8 mouse cellular contexts compared by ENCODE assay signal in genomic region chr16:30973416-30973815, GRCm38 (mm10).
DNase-seq lines count a peak whose midpoint lies in the region; ATAC-seq and TF ChIP-seq lines count a peak whose summit lies in the region.

No protein-coding gene starts in this region.

- peak; percentile 51 for DNase-seq in cerebellum, adult 11-12 months
- DNase-seq in cerebellum, adult 11 months: no peak
- DNase-seq in 3134 (ENCODE audit: extremely low read depth, insufficient read length, low spot score): peak; percentile 60
- DNase-seq in kidney, postnatal 4 days: peak; percentile 60 to 69
- DNase-seq in frontal cortex, postnatal 36 days (ENCODE audit: low spot score in 2 of 2): no peak
- DNase-seq in layer of hippocampus, adult 2 months (ENCODE audit: low spot score in 2 of 2): no peak

- H3K27me3 ChIP-seq in heart, embryonic 13.5 days (replicated peaks): no peaks in the 10 kb centered on the region

- no peak overlapping the region for H3K4me3 ChIP-seq in heart, embryonic 13.5 days
- H3K4me3 ChIP-seq in layer of hippocampus, adult 2 months: no peak overlapping the region

- H3K27ac ChIP-seq in heart, embryonic 13.5 days (replicated peaks): peak overlapping the region; percentile 80
- no peak overlapping the region for H3K27ac ChIP-seq in layer of hippocampus, adult 2 months

- no peaks in the 10 kb centered on the region for H3K36me3 ChIP-seq in heart, embryonic 13.5 days

- H3K4me1 ChIP-seq in heart, embryonic 13.5 days: peaks cover 62% of the 10 kb centered on the region

- H3K9me3 ChIP-seq in heart, embryonic 13.5 days: no peaks in the 10 kb centered on the region

- peak overlapping the region; percentile 62 for H3K9ac ChIP-seq in heart, embryonic 13.5 days

- 14% methylated on average over 6 of the region's 6 CpGs for WGBS in heart, embryonic 13.5 days

- peak; percentile 22; the same call in 1 of the 2 replicates for ATAC-seq in heart, embryonic 13.5 days (ENCODE audit: extremely low read depth, insufficient number of reproducible peaks, low FRiP score, low TSS enrichment)
- ATAC-seq in megakaryocyte-erythroid progenitor cell, adult 5-6 weeks (replicated peaks; ENCODE audit: low FRiP score, low TSS enrichment, poor library complexity, severe bottlenecking): no peak; the same call in 1 of the 2 replicates

- peak overlapping the region; percentile 5 for H3K4me2 ChIP-seq in heart, embryonic 13.5 days

- no peak for TF ChIP-seq CTCF in layer of hippocampus, adult 2 months (conservative IDR thresholded peaks at IDR 0.05)

Comparison
In these comparisons a context has a peak if more than half of its experiments do, and no peak if none do; other contexts are left out.
1. DNase-seq: peak in cerebellum, adult 11-12 months (single experiment), 3134 (single experiment) and kidney, postnatal 4 days (2 of 2); none in cerebellum, adult 11 months (single experiment), frontal cortex, postnatal 36 days (0 of 2) and layer of hippocampus, adult 2 months (0 of 2).